Mouse (Mus musculus) 416B (cell line): ENCODE measurements around the gene Aes.

Experiments
- DNase-seq: peaks from one replicate; pipeline ENCODE4 v3.0.0; 2011; ENCODE audit warnings: low read depth

Gene Aes

DNA sequence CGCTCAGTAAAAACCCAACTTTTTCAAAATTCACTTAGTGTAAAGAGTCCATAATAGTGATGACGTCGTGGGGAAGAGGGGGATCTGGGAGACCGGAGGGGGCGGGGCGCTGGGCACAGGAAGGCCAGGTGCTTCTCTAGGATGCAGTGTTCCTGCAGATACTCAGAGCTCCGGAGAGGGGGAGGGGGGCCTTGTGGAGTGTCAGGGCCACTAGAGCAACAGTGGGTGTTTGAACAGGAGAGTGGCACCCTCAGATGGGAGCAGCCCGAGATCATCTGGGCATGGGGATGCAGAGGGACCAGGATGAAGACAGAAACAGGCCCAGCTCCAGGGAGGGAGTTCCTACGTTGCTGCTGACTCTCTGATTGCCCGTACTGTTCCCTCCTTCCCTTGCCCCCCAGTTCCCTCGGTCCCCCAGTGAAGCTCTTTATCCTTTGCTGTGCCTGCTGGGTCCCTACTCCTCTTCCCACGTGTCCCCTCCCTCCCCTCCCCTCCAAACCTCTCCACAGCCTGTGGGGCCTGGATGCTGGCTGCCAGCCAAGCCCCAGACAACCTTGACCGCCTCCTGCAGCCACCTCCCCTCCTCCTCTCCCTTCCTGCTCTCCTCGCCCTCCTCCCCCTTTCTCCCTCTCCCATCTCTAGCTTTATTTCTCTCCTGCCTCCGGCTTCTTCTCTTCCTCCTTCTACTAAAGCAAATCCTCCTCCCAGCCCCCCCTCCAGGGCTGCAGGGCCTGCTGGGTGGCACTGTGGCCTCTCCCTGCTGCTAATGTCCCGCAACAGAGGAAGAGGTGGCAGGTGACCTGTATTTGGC is 9.3 kb downstream of the Aes start:
- DNase-seq: peak; percentile 89

DNA sequence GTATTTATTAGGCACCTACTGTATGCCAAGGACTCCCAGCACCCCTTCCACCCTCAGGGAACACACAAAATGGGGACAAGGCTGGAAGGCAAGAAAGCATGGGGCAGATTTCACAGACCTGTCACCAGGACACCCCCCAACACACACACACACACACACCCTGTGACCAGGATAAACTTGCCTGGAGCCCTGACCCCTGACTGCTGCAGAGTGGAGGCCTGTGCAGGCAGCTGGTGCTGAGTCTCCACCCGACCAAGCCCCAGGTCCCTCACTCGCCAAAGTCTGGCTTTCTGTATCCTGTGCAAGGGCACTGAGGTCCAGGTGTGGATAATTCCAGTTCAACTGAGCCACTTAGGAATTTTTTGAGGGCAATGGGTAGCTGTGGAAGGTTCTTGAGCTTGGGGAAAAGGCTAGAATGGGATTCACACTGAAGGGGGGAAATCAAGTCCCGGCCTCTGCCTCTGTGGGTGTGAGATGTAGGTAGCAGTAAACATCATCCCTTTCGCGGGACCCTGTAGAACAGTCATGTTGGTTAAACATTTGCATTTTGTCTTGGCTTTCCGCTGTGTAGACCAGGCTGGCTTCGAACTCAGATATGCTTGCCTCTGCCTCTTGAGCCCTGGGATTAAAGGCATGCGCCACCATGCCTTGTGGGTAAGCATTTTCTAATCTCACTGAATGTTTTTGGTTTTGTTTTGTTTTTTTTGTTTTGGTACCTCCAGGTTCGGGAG is 10.4 kb downstream of the Aes start:
- no peak for DNase-seq

DNA sequence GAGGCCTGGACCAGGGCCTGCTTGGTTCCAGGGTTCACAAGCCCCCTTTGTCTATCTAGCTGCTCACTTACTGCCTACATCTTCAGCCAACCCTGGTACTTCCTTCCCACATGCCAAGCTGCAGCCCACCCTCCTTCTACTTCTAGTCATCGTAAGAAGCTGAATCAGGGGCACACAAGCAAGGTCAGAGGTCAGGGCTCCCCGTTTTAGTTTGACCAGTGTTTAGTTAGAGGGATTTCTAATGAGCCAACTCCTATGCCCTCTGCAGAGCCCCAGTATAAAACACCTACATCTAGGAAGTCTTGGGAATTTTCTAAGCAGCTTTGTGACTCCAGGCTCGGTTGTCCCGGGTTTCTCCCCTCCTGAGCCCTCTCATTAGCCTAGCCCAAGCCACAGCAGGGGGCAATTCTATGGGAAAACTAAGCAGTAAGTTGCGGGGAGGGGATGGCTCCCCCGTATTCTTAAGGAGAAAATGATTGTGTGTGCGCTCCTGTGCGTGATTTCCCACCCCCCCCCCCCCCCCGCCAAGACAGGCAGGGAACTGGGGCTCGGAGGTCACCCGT is 11.0 kb downstream of the Aes start:
- no peak for DNase-seq

DNA sequence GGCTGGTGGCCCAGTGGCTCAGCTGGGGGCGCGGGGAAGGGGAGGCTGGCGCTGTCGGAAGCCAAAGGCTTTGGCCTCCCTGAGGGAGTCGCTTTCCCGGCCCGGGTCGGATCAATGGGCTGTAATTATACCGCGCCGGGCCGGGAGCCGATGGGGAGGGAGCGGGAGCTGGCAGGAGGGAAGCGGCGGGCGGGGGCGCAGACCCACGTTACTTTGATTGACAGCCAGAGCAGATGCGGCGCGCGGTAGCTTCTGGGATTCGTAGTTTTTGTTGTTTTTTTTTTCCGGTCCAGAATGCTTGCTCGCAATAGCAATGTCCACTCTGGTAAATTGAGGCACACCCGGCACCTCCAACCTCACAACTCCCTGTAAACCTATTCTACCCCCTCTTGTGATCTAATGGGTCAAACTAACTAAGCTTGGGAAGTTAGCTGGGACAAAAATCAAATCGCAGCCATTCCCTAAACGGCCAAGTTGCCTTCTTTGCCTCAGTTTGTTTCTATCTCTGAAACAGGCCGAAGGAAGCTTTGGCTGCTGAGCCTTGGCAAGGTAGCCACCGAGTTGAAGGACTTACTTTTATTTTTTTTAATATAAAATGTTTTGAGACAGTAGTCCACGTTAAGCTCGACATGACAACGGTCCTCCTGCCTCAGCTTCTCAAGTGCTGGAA is 11.7 kb downstream of the Aes start:
- peak; percentile 90 for DNase-seq

DNA sequence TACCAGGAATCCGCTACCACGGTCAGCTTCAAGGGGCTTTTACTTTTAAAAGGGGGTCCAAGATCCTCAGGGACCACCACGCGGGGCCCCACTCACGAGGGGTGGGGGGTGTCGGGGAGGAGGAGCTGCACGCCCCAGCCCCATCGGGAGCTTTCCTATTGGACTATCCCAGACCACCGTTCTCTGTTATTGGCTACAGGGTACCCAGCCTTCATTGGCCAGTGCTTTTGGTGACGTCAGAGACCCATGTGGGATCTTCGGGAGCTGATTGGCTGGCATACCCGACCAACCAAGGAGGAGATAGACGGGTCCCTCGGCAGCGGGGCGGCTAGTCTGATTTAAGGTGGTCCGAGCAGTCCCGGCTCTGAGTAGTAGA is 12.2 kb downstream of the Aes start:
- DNase-seq: peak; percentile 99

DNA sequence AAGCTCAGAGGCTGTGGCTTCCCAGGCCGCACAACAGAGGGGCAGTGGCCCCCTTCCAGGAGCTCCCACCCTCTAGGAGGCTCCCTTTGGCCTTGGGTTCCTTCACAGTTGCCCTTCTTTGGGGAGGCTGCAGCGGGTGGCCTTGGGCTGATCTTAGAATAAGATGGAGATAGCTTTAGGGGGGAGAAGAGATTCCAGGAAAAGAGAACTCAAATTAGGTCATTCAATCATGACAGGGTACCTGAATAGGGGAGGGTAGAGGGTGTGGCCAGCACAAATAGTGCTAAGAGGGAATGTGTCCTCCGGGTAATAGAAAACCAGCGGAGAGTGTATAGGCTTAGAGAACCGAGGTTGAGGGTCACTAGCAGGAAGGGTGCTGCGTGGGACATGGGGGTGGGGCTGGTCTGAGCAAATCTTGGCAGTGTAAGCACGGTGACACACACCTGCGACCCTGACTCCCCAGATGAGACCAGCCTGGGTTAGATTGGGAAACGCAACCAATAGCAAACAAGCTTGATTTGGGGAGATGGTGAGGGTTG is 12.9 kb downstream of the Aes start:
- DNase-seq: no peak

DNA sequence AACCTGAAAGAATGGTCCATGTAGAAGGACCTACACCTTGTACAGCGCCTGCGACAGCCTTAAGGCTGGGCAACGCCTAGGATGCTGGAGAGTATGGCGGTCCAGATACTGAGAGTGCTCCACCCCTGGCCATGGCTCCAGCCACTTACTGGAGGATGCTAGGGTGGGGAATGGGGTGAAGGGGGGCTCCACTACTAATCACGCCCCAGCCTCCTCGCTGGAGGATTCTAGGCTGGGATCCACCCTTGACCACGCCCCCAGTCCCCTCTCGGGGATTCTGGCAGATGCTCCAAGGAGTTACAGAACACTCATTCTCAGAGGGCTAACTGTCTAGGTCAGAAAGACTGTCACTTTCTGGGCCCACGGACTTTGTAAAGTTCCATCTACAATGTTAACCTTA is 13.7 kb downstream of the Aes start:
- no peak for DNase-seq

DNA sequence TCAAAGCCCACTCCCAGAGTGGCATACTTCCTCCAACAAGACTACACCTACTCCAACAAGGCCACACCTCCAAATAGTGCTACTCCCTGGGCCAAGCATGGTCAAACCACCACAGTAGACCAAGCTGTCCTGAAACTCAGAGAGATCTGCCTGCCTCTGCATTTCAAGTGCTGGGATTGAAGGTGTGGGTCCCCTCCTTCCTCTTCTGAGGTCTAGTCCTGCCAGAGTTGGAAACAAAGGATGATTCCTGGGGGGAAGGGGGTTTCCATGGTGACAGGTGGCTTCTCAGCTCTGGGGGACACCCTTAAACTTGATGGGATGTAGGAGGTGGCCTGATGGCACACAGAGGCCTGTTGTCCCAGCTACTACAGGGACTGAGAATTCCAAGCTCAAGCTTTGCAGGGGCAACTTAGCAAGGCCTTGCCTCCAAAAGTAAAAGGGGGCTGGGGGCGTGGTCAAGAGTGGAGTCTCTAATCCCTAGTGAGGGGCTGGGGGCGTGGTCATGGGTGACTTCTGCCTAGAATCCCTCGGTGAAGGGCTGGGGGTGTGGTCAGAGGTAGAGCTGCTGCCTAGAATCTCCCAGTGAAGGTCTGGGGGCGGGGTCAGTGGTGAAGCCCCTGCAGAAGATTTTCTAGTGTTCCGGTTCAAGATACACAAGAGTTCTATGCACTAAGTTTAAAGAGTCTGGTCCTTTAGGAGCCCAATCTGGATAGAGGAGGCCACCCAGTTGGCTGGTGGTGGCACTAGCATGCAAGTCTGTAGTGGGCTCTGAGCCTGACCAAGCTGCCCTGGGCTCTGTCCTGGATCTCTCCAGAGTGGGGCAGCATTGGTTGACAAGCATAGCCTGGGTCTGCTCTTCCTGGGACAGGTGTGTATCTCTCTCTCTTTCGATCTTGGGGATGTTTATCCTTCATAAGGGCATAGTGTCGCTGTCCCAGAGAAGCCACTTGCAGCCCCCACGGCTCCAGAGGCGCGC is 15.1 kb downstream of the Aes start, which contains the start of gene Tle2:
Tle2 (plus strand) TSS at position 481 of the 976 bp plus-strand sequence.
- no peak for DNase-seq

DNA sequence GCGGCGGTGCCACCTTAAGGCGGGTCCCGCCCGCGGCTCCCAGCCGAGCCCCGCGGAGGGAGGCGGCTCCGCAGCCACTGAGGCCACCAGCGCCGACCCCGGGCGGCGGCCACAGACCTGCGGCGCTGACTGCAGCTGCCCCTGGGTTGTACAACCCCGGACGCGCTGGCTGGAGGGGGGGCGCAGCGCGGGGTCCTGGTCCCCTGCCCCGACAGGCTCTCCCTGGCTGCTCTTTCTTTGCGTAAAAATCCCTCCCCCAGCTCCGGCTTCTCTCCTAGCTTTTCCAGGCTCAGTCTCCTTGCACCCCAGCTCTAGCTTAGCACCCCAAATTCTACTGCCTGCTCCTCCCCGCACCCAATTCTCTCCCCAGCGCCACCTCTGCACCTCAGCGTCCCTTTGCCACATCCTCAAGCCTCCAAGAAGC is 15.9 kb downstream of the Aes start:
- DNase-seq: no peak

DNA sequence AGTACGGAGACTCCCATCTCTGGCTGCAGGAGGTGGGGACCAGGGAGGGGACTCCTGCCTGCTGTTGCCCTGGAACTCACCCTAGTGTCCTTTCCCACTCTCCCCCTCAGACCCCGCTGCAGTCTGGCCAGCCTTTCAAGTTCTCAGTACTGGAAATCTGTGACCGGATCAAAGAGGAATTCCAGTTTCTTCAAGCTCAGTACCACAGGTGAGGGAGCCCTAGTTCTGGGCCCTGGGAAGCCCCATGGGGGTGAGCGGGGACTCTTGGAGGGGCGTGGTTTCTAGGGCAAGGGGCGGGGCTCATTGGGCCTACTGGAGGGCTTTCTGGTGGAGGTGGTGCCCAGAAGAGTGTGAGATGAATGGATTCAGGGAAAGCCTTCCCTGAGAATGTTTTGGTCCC is 16.4 kb downstream of the Aes start:
- DNase-seq: no peak

DNA sequence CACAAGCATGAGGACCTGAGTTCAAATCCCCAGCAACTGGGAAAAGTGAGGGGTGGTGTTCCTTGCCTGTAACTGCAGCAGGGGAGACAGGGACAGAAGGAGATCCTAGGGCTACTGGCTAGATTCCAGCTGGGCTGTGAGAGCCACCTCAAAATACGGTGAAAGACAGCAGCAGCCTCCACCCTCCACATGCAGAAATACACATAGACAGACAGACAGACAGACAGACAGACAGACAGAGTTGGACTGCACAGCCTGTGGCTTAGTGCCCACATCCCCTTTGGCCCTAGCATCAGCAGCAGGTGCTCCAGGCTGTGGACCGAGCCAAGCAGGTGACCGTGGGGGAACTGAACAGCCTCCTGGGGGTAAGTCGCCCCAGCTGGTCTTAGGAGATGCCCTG is 20.7 kb downstream of the Aes start:
- peak; percentile 50 for DNase-seq

DNA sequence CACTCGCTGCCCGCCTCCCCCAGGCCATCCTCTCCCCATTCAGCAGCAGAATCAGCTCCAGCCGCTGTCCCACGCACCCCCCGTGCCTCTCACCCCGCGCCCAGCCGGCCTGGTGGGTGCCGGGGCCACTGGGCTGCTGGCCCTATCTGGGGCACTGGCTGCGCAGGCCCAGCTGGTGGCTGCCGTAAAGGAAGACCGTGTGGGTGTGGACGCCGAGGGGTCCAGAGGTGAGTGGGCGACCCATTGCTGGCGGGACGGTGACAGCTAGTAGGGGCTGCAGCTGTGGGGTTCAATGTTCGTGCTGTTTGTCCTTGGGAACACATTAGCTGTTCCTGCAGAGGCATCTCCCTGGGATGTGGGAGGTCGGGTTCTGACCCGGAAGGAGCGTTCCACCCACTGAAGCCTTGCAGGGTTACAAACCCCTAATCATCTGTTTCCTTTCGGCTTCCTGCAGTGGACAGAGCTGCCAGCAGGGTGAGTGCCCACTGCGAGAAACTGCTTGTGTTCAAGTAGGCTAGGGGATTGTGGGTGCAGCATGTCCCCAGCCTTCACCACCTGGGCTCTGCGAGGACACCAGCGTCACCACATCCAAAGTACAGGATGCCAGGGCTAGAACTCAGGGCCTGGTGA is 21.3 kb downstream of the Aes start:
- DNase-seq: peak; percentile 91

DNA sequence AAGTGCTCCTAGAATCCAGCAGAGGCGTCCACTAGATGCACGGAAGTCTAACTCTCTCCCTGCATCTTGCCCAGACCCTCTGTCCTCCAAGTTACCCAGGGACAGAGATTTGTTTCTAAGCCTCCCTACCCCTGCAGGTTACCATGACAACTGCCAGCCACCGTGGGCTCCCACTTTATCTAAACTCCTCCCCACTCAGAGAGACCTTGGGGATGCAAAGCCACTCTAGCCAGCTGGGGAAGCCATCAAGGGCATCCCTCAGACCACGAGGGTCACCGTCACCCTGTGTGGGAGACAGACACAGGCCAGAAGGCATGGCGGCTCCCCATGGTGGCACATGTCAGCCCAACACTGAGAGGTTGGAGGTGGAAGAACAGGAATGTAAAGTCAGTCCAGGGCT is 24.1 kb downstream of the Aes start:
- DNase-seq: no peak

DNA sequence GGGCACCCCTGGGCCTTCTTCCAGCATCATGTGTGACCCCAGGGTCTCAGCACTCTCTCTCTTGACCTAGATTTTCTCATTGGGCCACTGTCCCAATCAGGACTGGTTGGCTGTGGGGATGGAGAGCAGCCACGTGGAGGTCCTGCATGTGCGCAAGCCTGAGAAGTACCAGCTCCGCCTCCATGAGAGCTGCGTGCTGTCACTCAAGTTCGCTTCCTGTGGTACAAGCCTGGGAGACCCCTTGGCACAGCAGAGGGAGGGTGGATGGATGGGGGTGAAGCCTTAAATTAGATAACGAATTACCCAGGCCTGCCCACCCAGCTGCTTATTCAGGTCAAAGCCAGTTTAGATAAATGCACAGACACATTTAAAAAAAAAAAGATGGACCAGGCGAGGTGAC is 29.5 kb downstream of the Aes start:
- DNase-seq: no peak

DNA sequence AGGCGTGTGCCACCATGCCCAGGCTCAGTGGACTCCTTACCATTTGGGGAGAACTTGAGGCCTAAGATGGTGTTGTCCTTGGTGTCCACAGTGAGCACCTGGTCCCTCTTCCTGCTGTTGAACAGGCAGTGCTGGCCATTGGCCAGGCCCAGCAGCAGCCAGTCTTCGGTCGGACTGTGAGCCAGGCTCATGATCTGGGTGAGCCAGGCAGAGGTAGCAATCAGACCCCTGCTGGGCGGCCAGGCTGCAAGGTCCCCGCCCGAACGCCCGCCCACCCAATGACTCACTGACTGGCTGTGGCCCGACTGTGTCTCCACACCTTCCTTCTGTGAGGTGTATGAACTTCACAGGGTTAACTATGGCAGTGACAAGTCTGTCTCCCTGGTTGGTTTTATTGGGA is 32.6 kb downstream of the Aes start:
- DNase-seq: no peak

DNA sequence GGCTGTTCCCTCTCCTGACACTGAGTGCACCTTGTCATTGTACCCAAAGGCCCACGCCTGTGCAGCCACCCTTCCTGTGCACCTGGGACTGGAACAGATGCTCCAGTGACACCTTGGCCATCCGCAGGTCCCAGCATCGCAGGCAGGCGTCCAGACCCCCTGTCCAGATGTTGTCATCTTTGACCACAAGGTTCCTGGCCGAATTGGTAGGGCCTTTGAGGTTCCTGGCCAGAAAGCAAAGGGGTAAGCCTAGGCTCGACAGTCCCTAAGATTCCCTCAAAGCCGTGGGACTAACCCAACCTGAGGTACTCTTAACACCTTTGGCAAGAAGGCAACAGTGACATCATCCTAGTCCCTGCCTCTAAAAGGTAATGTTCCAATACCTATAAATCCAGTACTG is 33.3 kb downstream of the Aes start:
- no peak for DNase-seq

DNA sequence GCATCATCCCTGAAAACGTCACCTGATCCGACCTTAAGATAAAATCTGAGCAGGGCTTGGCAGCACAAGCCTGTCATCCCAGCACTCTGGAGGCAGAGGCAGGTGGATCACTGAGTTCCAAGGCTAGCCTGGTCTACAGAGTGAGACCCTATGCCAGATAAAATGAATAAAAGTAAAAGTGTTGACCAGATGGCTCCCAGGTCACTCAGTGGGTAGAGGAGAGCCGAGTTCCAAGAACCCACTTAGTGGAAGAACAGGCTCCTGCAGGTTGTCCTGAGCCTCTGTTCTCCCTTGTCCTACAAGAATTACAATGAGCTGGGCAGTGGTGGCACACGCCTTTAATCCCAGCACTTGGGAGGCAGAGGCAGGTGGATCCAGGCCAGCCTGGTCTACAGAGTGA is 33.9 kb downstream of the Aes start:
- DNase-seq: no peak

DNA sequence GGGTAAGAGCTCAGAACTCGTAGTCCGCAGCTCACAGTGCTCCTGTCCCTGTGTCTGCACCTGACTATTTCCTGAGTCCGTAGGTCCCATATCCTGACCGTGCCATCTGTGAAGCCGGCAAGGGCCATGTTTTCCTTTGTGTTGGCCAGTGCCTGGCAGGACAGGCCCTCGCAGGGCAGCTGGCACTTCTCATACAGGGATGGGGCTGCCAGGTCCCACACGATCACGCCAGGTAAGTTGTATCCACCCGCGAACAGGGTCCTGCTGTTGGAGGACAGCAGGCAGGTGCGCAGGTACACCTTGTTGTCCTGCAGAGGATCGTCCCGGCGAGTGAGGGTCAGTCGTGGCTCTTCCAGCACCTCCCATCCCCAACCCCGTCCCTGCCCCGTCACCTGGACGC is 34.6 kb downstream of the Aes start:
- DNase-seq: no peak

DNA sequence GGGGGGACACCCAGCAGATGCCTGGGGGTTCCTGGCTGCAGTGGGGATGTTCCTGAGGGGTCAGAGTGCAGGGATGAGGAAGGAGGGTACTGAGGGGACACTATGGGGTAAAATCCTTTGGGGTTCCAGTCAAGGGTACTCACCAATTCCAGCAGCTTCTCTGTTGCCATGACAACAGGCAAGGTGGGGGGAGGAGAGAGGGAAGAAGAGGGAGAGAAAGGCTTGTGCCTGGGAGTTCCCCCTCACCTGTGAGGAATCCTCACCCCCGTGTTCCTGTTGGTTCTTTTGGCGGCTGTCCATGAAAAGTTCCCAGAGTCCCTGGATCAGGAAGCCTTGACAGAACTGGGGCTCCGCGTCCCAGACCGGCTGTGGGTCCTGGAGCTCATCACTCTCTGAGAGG is 36.3 kb downstream of the Aes start:
- DNase-seq: no peak

DNA sequence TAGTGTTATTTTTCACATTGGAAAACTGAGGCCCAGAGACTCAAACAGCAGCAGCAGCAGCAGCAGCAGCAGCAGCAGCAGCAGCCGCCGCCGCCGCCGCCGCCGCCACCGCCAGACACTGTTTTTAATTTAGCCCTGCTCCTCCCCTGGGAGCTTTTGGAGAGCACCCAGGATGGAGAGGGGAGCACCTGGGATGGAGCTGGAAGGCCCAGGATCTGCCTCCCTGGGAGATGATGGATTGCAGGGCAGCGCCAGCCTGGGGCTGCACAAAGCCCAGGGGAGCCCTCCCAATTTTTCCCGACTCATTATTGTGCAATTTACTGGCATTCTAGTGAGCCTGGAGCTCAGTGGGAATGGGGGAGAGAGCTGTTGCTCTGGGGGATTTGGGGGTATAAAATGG is 37.3 kb downstream of the Aes start:
- DNase-seq: no peak
